Mouse (Mus musculus): ENCODE measurements around the gene Klhdc8b. TPM values are rescaled to one million over a fixed set of nuclear protein-coding genes. Genes with fewer than 3 reads are reported as not detected.

Gene Klhdc8b
- polyA plus RNA-seq, 1 experiment, result 21.0 TPM

- Histone ChIP-seq H3K27me3 (ENCODE audit: control insufficient read depth, insufficient read depth, low read length) (no peaks in the 10 kb centered on the region), H3K4me3 (ENCODE audit: control insufficient read depth, insufficient read depth, low read length) (no peak overlapping the region), H3K36me3 (ENCODE audit: control insufficient read depth, insufficient read depth, low read length) (no peaks in the 10 kb centered on the region), H3K27ac (ENCODE audit: control insufficient read depth, insufficient read depth, low read length) (no peak overlapping the region), H3K4me1 (replicated peaks; ENCODE audit: control insufficient read depth, insufficient read depth, low read length) (no peaks in the 10 kb centered on the region; the same call in 1 of the 2 replicates)
- no peak for DNase-seq
- TF ChIP-seq CTCF (IDR thresholded peaks at IDR 0.05; ENCODE audit: borderline replicate concordance, control insufficient read depth, extremely low read depth, insufficient read depth, low read length, poor library complexity) (no peak), POLR2A (IDR thresholded peaks at IDR 0.05; ENCODE audit: control insufficient read depth, extremely low read depth, insufficient read depth, low read length, poor library complexity) (no peak)
- 88% methylated on average over 4 of the region's 4 CpGs for WGBS
These were observed 58.3 kb downstream of the Klhdc8b start for GRCm38 (mm10) chr9:108403081-108403480.

- WGBS, result 92% methylated on average over 7 of the region's 7 CpGs
- no peak overlapping the region for H3K4me3 ChIP-seq (ENCODE audit: control insufficient read depth, insufficient read depth, low read length)
- no peak for TF ChIP-seq CTCF (IDR thresholded peaks at IDR 0.05; ENCODE audit: borderline replicate concordance, control insufficient read depth, extremely low read depth, insufficient read depth, low read length, poor library complexity)
- no peak for TF ChIP-seq POLR2A (IDR thresholded peaks at IDR 0.05; ENCODE audit: control insufficient read depth, extremely low read depth, insufficient read depth, low read length, poor library complexity)
- no peak overlapping the region for H3K27ac ChIP-seq (ENCODE audit: control insufficient read depth, insufficient read depth, low read length)
- no peaks in the 10 kb centered on the region; the same call in 1 of the 2 replicates for H3K4me1 ChIP-seq (replicated peaks; ENCODE audit: control insufficient read depth, insufficient read depth, low read length)
- DNase-seq, result no peak
- H3K36me3 ChIP-seq (ENCODE audit: control insufficient read depth, insufficient read depth, low read length), result no peaks in the 10 kb centered on the region
- no peaks in the 10 kb centered on the region for H3K27me3 ChIP-seq (ENCODE audit: control insufficient read depth, insufficient read depth, low read length)
These were observed 60.0 kb downstream of the Klhdc8b start for GRCm38 (mm10) chr9:108401186-108401960.

DNA sequence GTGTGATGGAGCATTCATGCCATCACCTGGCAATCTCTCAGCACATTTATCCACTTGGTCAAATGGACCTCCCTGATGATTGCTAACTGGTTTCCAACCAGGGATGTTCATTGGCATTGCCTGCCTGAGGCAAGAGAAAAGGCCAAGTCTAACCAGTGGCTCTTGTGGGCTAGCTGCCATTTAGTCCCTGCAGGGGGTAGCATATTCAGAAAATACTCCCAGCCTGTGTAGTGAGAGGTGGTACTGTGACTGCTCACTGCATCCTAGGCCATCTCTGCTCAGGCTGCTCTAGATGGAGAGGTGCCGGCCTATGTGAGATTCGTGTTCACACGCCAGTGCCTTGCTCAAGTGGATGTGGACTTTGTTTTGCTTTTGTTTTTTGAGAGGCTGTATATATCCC is 63.1 kb downstream of the Klhdc8b start:
- Histone ChIP-seq H3K27me3 (ENCODE audit: control insufficient read depth, insufficient read depth, low read length) (no peaks in the 10 kb centered on the region), H3K36me3 (ENCODE audit: control insufficient read depth, insufficient read depth, low read length) (no peaks in the 10 kb centered on the region), H3K4me1 (replicated peaks; ENCODE audit: control insufficient read depth, insufficient read depth, low read length) (no peaks in the 10 kb centered on the region), H3K27ac (ENCODE audit: control insufficient read depth, insufficient read depth, low read length) (no peak overlapping the region), H3K4me3 (ENCODE audit: control insufficient read depth, insufficient read depth, low read length) (no peak overlapping the region)
- no peak for TF ChIP-seq CTCF (IDR thresholded peaks at IDR 0.05; ENCODE audit: borderline replicate concordance, control insufficient read depth, extremely low read depth, insufficient read depth, low read length, poor library complexity)
- no peak for TF ChIP-seq POLR2A (IDR thresholded peaks at IDR 0.05; ENCODE audit: control insufficient read depth, extremely low read depth, insufficient read depth, low read length, poor library complexity)
- WGBS, result 98% methylated on average over 3 of the region's 3 CpGs
- DNase-seq, result no peak

Other genes starting within 250 kb of the Klhdc8b start
- gene Dag1, start 197.6 kb downstream of the Klhdc8b start, polyA plus RNA-seq (2012; rRNA removed), result 25.4 and 27.0 TPM in 2 replicates
- 9.0 and 9.2 TPM in 2 replicates for gene Nicn1, start 171.2 kb downstream of the Klhdc8b start, polyA plus RNA-seq (2012; rRNA removed)
- 3.2 and 4.4 TPM in 2 replicates for gene Amt, start 164.7 kb downstream of the Klhdc8b start, polyA plus RNA-seq (2012; rRNA removed)
- 148 and 178 TPM in 2 replicates for gene Rhoa, start 155.5 kb downstream of the Klhdc8b start, polyA plus RNA-seq (2012; rRNA removed)
- 31.1 and 43.4 TPM in 2 replicates for gene Tcta, start 155.4 kb downstream of the Klhdc8b start, polyA plus RNA-seq (2012; rRNA removed)
- gene Gpx1, start 122.7 kb downstream of the Klhdc8b start, polyA plus RNA-seq (2012; rRNA removed), result 800 and 899 TPM in 2 replicates
- gene Usp4, start 113.7 kb downstream of the Klhdc8b start, polyA plus RNA-seq (2012; rRNA removed), result 100 and 104 TPM in 2 replicates
- 0.70 and 1.9 TPM in 2 replicates for gene 1700102P08Rik, start 68.8 kb downstream of the Klhdc8b start, polyA plus RNA-seq (2012; rRNA removed)
- gene Ccdc36, start 33.1 kb downstream of the Klhdc8b start, polyA plus RNA-seq (2012; rRNA removed), result 0.09 and 0.12 TPM in 2 replicates
- not detected in 2 replicates for gene BC048562, start 25.1 kb downstream of the Klhdc8b start, polyA plus RNA-seq (2012; rRNA removed)
- 39.6 and 40.2 TPM in 2 replicates for gene Ccdc71, start 1.1 kb downstream of the Klhdc8b start, polyA plus RNA-seq (2012; rRNA removed)
- 16.1 and 33.7 TPM in 2 replicates for gene Lamb2, start 18.2 kb upstream of the Klhdc8b start, polyA plus RNA-seq (2012; rRNA removed)
- 318 and 335 TPM in 2 replicates for gene Usp19, start 29.0 kb upstream of the Klhdc8b start, polyA plus RNA-seq (2012; rRNA removed)
- gene Qars, start 46.1 kb upstream of the Klhdc8b start, polyA plus RNA-seq (2012; rRNA removed), result 376 and 382 TPM in 2 replicates
- 200 and 225 TPM in 2 replicates for gene Qrich1, start 55.2 kb upstream of the Klhdc8b start, polyA plus RNA-seq (2012; rRNA removed)
- gene Impdh2, start 98.7 kb upstream of the Klhdc8b start, polyA plus RNA-seq (2012; rRNA removed), result 160 and 200 TPM in 2 replicates
- gene Ndufaf3, start 105.9 kb upstream of the Klhdc8b start, polyA plus RNA-seq (2012; rRNA removed), result 65.5 and 74.2 TPM in 2 replicates
- 418 and 504 TPM in 2 replicates for gene Dalrd3, start 108.3 kb upstream of the Klhdc8b start, polyA plus RNA-seq (2012; rRNA removed)
- 106 and 112 TPM in 2 replicates for gene Wdr6, start 117.2 kb upstream of the Klhdc8b start, polyA plus RNA-seq (2012; rRNA removed)
- 6.6 and 10.5 TPM in 2 replicates for gene P4htm, start 136.1 kb upstream of the Klhdc8b start, polyA plus RNA-seq (2012; rRNA removed)
- gene Arih2, start 187.8 kb upstream of the Klhdc8b start, polyA plus RNA-seq (2012; rRNA removed), result 56.0 and 63.0 TPM in 2 replicates
- gene Slc25a20, start 200.5 kb upstream of the Klhdc8b start, polyA plus RNA-seq (2012; rRNA removed), result 19.8 and 24.7 TPM in 2 replicates
- 5.7 and 5.8 TPM in 2 replicates for gene Prkar2a, start 227.7 kb upstream of the Klhdc8b start, polyA plus RNA-seq (2012; rRNA removed)

Measured in thymus, adult 2 months (tissue).